Mouse (Mus musculus) midbrain, embryonic 14.5 days (tissue): Measurements from ENCODE around the gene Hint1. TPM values are rescaled to one million over a fixed set of nuclear protein-coding genes. Genes with fewer than 3 reads are reported as not detected.
"Not testable (repeated sequence)": the region's sequence is repeated elsewhere in the genome, so short reads cannot be mapped to it uniquely, and the experiment has no call there.

Experiments
- ATAC-seq: fragments of 200-750 bp; cut with Nextera tagmentation; 2 replicates; pipeline ENCODE4 v1.8.0; 2017; ENCODE audit warnings: moderate number of reproducible peaks, moderate library complexity; ENCODE audit not compliant: low FRiP score, low TSS enrichment
- DNase-seq: peaks from one replicate; pipeline ENCODE4 v3.0.0-alpha.2; 2015
- H3K27ac ChIP-seq: fragments of 300-500 bp; sonication (generic); replicated peaks from 2 replicates; pipeline ENCODE4 v1.5.1; 2014; ENCODE audit warnings: mild to moderate bottlenecking, low read depth, low read length, moderate library complexity
- H3K27me3 ChIP-seq: fragments of 300-500 bp; sonication (generic); 2 replicates; pipeline ENCODE4 v1.6.1; 2014; ENCODE audit warnings: low read length, control low read depth, mixed read lengths; ENCODE audit not compliant: control insufficient read depth, insufficient read depth
- H3K36me3 ChIP-seq: fragments of 300-500 bp; sonication (generic); 2 replicates; pipeline ENCODE4 v1.6.1; 2014; ENCODE audit warnings: low read length, control low read depth; ENCODE audit not compliant: control insufficient read depth, insufficient read depth
- H3K4me1 ChIP-seq: fragments of 300-500 bp; sonication (generic); 2 replicates; pipeline ENCODE4 v1.6.1; 2014; ENCODE audit warnings: mild to moderate bottlenecking, antibody characterized with exemption, low read length, control low read depth; ENCODE audit not compliant: control insufficient read depth, insufficient read depth
- H3K4me2 ChIP-seq: fragments of 300-500 bp; sonication (generic); 2 replicates; pipeline ENCODE4 v1.6.1; 2014; ENCODE audit warnings: mild to moderate bottlenecking, low read length, moderate library complexity
- H3K4me3 ChIP-seq: fragments of 300-500 bp; sonication (generic); replicated peaks from 2 replicates; pipeline ENCODE4 v1.5.1; 2014; ENCODE audit warnings: low read depth, low read length
- H3K9ac ChIP-seq: fragments of 300-500 bp; sonication (generic); replicated peaks from 2 replicates; pipeline ENCODE4 v1.6.1; 2014; ENCODE audit warnings: mild to moderate bottlenecking, low read length, moderate library complexity
- H3K9me3 ChIP-seq: fragments of 300-500 bp; sonication (generic); 2 replicates; pipeline ENCODE4 v1.6.1; 2016; ENCODE audit warnings: low read length, control low read depth, mixed read lengths; ENCODE audit not compliant: control insufficient read depth
- WGBS: fragments of 180-500 bp; shearing (Covaris S2); extraction: QIAGEN DNeasy Blood & Tissue Kit; methylation state at CpG from one replicate; pipeline ENCODE4 v1.1.7; 2014; 5-methylcytosine and 5-hydroxymethylcytosine counted together
- polyA plus RNA-seq: library from polyadenylated mRNA; unstranded; fragments of >200 nt; fragmentation: Nextera tagmentation; extraction: Ambion mirVana; gene quantifications from 2 replicates; pipeline ENCODE4 v1.2.1, GENCODE M21; 2014

The Hint1 gene
- polyA plus RNA-seq, 1 experiment from 2014 or later = 751 TPM

DNA sequence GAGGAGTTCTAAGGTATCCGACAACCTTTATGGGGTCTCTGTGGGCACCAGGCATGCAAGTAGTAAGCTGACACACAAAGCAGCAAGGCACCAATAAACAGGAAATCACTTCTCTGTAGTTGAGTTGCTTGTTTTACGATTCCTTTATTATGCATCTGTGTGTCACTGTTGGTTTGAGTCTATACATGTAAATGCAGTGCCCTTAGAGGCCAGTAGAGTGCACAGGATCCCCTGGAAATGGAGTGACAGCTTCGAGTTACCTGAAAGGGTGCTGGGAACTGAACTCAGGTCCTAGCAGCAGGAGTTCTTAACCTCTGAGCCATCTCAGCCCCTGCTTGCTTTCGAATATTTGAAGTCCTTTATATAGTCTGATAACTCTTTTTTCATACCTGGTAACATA lies 26.5 kb upstream of the Hint1 start:
- no peak overlapping the region for H3K9ac ChIP-seq
- no peak overlapping the region for H3K27ac ChIP-seq
- H3K4me2 ChIP-seq = no peak overlapping the region
- H3K27me3 ChIP-seq = no peaks in the 10 kb centered on the region
- 92% methylated on average over 4 of the region's 4 CpGs for WGBS
- H3K36me3 ChIP-seq = no peaks in the 10 kb centered on the region
- H3K4me1 ChIP-seq = no peaks in the 10 kb centered on the region
- H3K4me3 ChIP-seq = no peak overlapping the region
- H3K9me3 ChIP-seq = no peaks in the 10 kb centered on the region
- DNase-seq (no peak), ATAC-seq (no peak)

DNA sequence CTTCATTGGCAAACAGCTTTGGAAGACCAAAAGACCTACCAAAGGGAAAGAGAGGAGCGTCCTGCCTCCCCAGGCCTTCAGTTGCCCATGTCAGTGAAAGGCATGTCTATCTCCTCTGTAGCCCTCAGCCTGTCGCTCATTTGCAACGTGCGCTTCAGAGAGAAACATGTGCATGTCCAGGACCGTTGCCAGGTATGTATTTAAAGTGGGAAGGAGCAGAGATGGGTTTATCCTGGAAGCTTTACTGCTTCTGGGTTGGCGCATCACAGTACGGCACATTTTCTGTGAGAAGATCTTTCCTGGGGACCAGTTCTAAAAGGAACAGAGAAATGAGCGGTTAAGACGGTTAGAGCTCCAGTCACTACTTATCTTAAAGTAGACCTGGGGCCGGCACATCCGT lies 25.3 kb upstream of the Hint1 start:
- ATAC-seq = no peak
- Histone ChIP-seq H3K9ac (no peak overlapping the region), H3K4me2 (no peak overlapping the region), H3K36me3 (no peaks in the 10 kb centered on the region), H3K9me3 (no peaks in the 10 kb centered on the region), H3K4me1 (no peaks in the 10 kb centered on the region), H3K4me3 (no peak overlapping the region), H3K27ac (no peak overlapping the region), H3K27me3 (no peaks in the 10 kb centered on the region)
- no peak for DNase-seq
- 91% methylated on average over 11 of the region's 11 CpGs for WGBS

DNA sequence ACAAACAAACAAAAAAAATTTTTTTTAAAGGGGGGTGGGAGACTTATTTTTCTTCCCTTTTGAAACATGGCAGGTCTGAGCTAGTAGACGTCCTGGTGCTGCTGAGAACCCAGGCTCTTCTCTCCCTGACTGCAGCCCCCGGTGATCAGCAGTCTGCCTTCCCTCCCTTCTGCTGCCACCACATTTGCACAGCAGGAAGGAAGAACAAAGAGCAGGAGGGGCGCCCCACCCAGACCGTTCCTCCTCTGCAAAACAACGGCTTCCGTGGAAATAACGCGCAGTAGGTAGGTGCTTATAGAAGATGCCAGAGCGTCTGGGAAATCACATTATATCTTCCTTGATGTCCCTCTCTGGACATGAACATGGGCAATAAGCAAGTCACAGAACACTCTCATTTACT lies 21.8 kb upstream of the Hint1 start:
- DNase-seq (no peak), ATAC-seq (no peak)
- H3K27me3 ChIP-seq = no peaks in the 10 kb centered on the region
- WGBS = 72% methylated on average over 9 of the region's 9 CpGs
- no peak overlapping the region for H3K4me3 ChIP-seq
- no peak overlapping the region for H3K4me2 ChIP-seq
- no peak overlapping the region for H3K27ac ChIP-seq
- H3K36me3 ChIP-seq = no peaks in the 10 kb centered on the region
- H3K9ac ChIP-seq = no peak overlapping the region
- H3K9me3 ChIP-seq = no peaks in the 10 kb centered on the region
- 0 out of 2 replicates have a peak, but pooled peaks cover 6% of the 10 kb centered on the region for H3K4me1 ChIP-seq

DNA sequence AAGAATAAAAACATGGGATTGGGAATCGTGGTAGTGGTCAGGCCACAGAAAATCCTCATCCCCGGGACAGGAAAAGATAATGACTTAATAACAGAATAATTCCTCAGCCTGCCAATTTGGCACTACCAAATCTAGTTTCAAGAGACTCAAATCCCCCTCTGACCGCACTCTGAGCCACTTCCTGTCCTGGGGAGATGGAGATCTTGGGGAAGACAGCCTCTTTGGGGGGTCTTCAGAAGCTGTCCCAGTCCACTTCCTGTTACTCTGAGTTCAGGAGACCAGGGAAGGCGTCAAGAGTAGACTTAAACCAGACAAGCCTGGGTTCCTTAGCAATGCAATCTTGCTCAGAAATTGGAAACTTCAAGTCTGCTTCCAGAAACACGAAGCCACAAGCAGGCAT lies 21.2 kb upstream of the Hint1 start:
- WGBS = 86% methylated on average over 5 of the region's 5 CpGs
- H3K27me3 ChIP-seq = no peaks in the 10 kb centered on the region

DNA sequence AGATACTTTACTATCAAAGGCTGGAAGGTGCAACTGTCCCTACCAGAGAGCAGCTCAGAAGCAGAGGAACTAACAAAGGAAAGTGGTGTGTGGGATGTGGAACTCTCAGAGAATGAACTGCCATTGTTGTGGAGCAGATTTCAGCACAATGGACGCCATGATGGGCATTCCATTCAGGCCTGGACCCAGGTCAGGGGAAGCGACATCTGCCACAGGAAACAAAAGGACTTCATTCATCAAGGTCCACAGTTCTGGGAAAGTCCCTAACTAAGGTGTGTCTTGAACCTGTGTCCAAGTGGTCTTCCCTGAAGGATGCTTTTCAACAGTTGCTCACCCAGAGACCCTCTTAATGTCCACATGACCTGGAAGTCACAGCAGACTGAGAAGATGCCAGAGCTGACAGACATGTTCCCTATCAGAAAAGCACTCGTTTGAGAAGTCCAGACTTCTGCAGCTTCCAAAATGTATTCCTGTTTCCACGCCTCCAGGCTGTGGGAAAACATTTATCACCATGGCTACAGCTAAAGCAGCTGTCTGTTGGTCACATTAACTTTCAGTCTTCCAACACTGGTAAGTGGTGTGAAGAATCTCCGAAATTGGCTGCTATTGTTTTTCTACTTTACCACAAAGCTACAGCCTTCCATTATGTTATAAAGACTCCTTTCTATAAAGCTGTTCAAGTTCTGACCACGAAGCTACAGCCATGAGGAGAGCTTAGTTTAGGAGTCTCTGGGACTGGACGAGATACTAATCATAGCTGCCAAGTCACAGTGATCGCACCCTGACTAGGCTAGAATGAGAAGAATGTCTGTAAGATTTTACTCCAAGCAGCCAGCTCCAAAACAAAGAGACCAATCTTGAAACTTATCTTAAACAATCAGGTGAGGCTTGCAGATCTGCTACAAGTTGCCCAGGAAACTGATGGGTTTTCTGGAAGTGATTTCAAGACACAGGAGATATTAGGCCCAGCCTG lies 20.4 kb upstream of the Hint1 start:
- no peak overlapping the region for H3K4me2 ChIP-seq
- DNase-seq (peak; percentile 48), ATAC-seq (no peak)
- 0 out of 2 replicates have a peak, but pooled peaks cover 6% of the 10 kb centered on the region for H3K4me1 ChIP-seq
- no peak overlapping the region for H3K9ac ChIP-seq
- peak overlapping the region; percentile 26; the same call in 1 of the 2 replicates for H3K27ac ChIP-seq
- H3K9me3 ChIP-seq = no peaks in the 10 kb centered on the region
- H3K4me3 ChIP-seq = no peak overlapping the region
- no peaks in the 10 kb centered on the region for H3K36me3 ChIP-seq
- WGBS = 12% methylated on average over 8 of the region's 8 CpGs
- no peaks in the 10 kb centered on the region for H3K27me3 ChIP-seq

More for the DNA sequence above, 21.2 kb upstream of the Hint1 start:
- Histone ChIP-seq H3K4me2 (no peak overlapping the region), H3K9me3 (no peaks in the 10 kb centered on the region), H3K4me1 (0 out of 2 replicates have a peak, but pooled peaks cover 6% of the 10 kb centered on the region), H3K4me3 (no peak overlapping the region), H3K9ac (no peak overlapping the region), H3K36me3 (no peaks in the 10 kb centered on the region), H3K27ac (no peak overlapping the region)
- ATAC-seq (no peak), DNase-seq (no peak)

DNA sequence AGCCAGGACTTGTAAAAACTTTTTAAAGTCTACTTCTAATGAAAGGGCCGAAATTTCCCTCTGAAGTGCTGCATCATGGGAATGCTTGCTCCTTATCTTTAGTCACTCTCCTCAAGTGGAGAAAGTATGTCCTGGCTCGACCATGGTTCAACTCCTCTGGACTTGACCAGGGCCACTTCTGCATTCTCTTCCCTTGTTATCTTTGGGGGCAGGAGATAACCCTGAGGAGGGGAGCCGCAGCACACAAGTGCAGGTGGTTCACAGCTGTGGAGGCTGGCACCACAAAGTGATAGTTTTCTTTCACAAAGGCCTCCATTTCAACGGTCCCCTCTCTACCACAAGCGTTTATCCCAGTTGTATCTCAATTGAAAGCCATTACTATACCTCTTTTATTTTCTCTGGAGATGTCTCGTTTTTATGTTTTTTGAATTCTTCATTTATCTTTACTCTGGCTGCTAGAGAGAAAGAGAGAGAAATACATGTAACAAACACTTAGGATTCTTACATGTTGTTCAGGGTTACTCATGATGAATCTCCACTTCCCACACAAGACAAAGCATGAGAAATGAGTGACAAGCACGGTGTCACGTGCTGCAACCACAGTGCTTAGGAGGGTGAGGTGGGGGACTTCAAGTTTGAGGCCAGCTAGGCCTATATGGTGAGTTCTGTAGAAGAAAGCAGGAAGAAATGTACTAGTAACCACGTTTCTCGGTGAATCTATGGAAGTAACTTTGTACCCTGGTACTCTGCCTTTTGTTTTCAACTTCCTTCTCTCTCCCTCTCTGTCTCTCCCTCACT lies 16.0 kb upstream of the Hint1 start:
- DNase-seq (no peak), ATAC-seq (no peak)
- Histone ChIP-seq H3K4me1 (0 out of 2 replicates have a peak, but pooled peaks cover 6% of the 10 kb centered on the region), H3K27ac (no peak overlapping the region), H3K9me3 (no peaks in the 10 kb centered on the region), H3K4me3 (no peak overlapping the region), H3K9ac (no peak overlapping the region), H3K36me3 (no peaks in the 10 kb centered on the region), H3K4me2 (no peak overlapping the region), H3K27me3 (no peaks in the 10 kb centered on the region)
- WGBS = 91% methylated on average over 10 of the region's 10 CpGs

DNA sequence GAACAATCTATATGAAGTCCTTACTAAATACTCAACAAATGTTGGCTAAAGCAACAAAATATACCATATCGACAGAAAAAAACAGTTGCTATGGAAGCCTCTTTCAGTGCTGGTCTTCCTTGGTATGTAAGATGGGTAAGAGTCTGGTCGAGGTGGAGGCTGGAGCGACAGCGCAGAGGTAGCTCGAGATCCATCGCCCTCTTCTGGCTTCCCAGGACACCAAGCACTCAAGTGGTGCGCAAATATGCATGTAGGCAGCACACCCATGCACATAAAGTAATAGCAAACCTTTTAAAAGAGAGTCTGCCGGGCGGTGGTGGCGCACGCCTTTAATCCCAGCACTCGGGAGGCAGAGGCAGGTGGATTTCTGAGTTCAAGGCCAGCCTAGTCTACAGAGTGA lies 14.5 kb upstream of the Hint1 start:
- no peak overlapping the region for H3K9ac ChIP-seq
- H3K9me3 ChIP-seq = no peaks in the 10 kb centered on the region
- no peaks in the 10 kb centered on the region for H3K36me3 ChIP-seq
- ATAC-seq (no peak), DNase-seq (no peak)
- WGBS = 92% methylated on average over 12 of the region's 12 CpGs
- H3K4me1 ChIP-seq = no peaks in the 10 kb centered on the region
- H3K4me3 ChIP-seq = no peak overlapping the region
- H3K27me3 ChIP-seq = no peaks in the 10 kb centered on the region
- no peak overlapping the region for H3K4me2 ChIP-seq
- H3K27ac ChIP-seq = no peak overlapping the region

DNA sequence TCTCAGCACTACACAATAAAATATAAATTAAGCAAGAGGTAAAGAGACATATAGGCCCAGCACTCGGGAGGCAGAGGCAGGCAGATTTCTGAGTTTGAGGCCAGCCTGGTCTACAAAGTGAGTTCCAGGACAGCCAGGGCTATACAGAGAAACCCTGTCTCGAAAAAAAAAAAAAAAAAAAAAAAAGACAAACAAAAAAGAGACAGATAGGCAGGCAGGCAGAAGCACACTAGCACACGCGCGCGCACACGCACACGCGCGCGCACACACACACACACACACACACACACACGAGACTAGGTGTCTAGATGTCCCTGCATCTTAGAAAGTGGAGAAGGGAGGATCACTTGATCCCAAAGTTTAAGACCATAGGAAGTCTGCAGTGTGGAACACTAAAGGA lies 7.3 kb upstream of the Hint1 start:
- H3K9me3 ChIP-seq, H3K4me2 ChIP-seq, H3K4me1 ChIP-seq, H3K9ac ChIP-seq, H3K27me3 ChIP-seq, H3K27ac ChIP-seq, ATAC-seq, DNase-seq, H3K36me3 ChIP-seq, H3K4me3 ChIP-seq: not testable (repeated sequence)
- WGBS = 99% methylated on average over 11 of the region's 12 CpGs
